Mouse (Mus musculus) CH12.LX (cell line): ENCODE measurements around the gene Tmem53. TPM values are rescaled to one million over a fixed set of nuclear protein-coding genes. Genes with fewer than 3 reads are reported as not detected.

Experiments used
- DNase-seq: peaks from one replicate; pipeline ENCODE4 v3.0.0-alpha.2; 2013; ENCODE audit errors: extremely low read depth
- H3K27ac ChIP-seq: 2 replicates; pipeline ENCODE4 v1.5.1; 2012; ENCODE audit warnings: low read depth, mild to moderate bottlenecking, control low read depth, moderate library complexity; ENCODE audit not compliant: insufficient read depth
- H3K27me3 ChIP-seq: replicated peaks from 2 replicates; pipeline ENCODE3; 2012; ENCODE audit warnings: inconsistent platforms
- H3K36me3 ChIP-seq, 2 experiments: replicated peaks in 1 of 2; 2 replicates each; pipeline versions ENCODE3 to v1.6.1; 2012; ENCODE audit warnings: inconsistent platforms in 1 of 2, low read length in 1 of 2, mild to moderate bottlenecking in 1 of 2, mixed read lengths in 1 of 2, moderate library complexity in 1 of 2; ENCODE audit not compliant: control insufficient read depth in 1 of 2, insufficient read depth in 1 of 2
- H3K4me1 ChIP-seq, 2 experiments: 2 replicates each; pipeline ENCODE4 v1.6.1; 2012; ENCODE audit warnings: inconsistent platforms in 1 of 2, moderate library complexity in 1 of 2; ENCODE audit not compliant: insufficient read depth in 2 of 2, control insufficient read depth in 1 of 2
- H3K4me2 ChIP-seq: 2 replicates; pipeline ENCODE4 v1.6.1; 2012; ENCODE audit warnings: low read depth, mild to moderate bottlenecking, control low read depth; ENCODE audit not compliant: poor library complexity, insufficient read depth, severe bottlenecking
- H3K4me3 ChIP-seq, 3 experiments: fragments of 150-350 bp in 1 of 3; sonication (generic) in 1 of 3; replicated peaks in 1 of 3; 2 replicates each; pipeline versions ENCODE3 to v1.5.1; 2011 to 2012; ENCODE audit warnings: low read depth in 2 of 3, low read length in 2 of 3, mild to moderate bottlenecking in 2 of 3, moderate library complexity in 2 of 3, control low read depth in 1 of 3, improper control_type of control experiment in 1 of 3, inconsistent platforms in 1 of 3, mixed read lengths in 1 of 3; ENCODE audit not compliant: poor library complexity in 1 of 3
- H3K79me2 ChIP-seq: replicated peaks from 2 replicates; pipeline ENCODE4 v1.6.1; 2012; ENCODE audit warnings: mild to moderate bottlenecking, moderate library complexity; ENCODE audit not compliant: control insufficient read depth, poor library complexity, insufficient read depth, severe bottlenecking; ENCODE audit errors: extremely low read depth
- H3K9ac ChIP-seq: 2 replicates; pipeline ENCODE4 v1.6.1; 2012; ENCODE audit warnings: low read depth, mild to moderate bottlenecking, control low read depth, moderate library complexity; ENCODE audit not compliant: insufficient read depth
- H3K9me3 ChIP-seq: replicated peaks from 2 replicates; pipeline ENCODE3; 2012; ENCODE audit warnings: low read length, inconsistent platforms, mixed read lengths
- E2F4 ChIP-seq: IDR thresholded peaks from 2 replicates; pipeline ENCODE4 v1.6.1; 2011; ENCODE audit warnings: low read depth, low read length, improper control_type of control experiment; ENCODE audit not compliant: insufficient replicate concordance
- EP300 ChIP-seq: IDR thresholded peaks from 2 replicates; pipeline ENCODE4 v1.6.1; 2011; ENCODE audit warnings: low read length, improper control_type of control experiment
- ETS1 ChIP-seq: conservative IDR thresholded peaks from 2 replicates; pipeline ENCODE4 v1.6.1; 2012; ENCODE audit warnings: low read depth, mild to moderate bottlenecking, inconsistent platforms, low read length, improper control_type of control experiment, moderate library complexity
- HCFC1 ChIP-seq: IDR thresholded peaks from 2 replicates; pipeline ENCODE4 v1.6.1; 2012; ENCODE audit warnings: low read depth, mild to moderate bottlenecking, inconsistent platforms, low read length, improper control_type of control experiment
- JUN ChIP-seq: IDR thresholded peaks from 2 replicates; pipeline ENCODE4 v1.6.1; 2011; ENCODE audit warnings: low read depth, mild to moderate bottlenecking, low read length, improper control_type of control experiment, moderate library complexity; ENCODE audit not compliant: insufficient read depth
- JUND ChIP-seq: conservative IDR thresholded peaks from 2 replicates; pipeline ENCODE4 v1.6.1; 2011; ENCODE audit warnings: low read depth, low read length, improper control_type of control experiment
- KAT2A ChIP-seq: IDR thresholded peaks from 2 replicates; pipeline ENCODE4 v1.6.1; 2012; ENCODE audit warnings: low read length, improper control_type of control experiment, inconsistent platforms; ENCODE audit not compliant: insufficient replicate concordance
- MAFK ChIP-seq: IDR thresholded peaks from 2 replicates; pipeline ENCODE4 v1.6.1; 2011; ENCODE audit warnings: low read length, improper control_type of control experiment; ENCODE audit not compliant: insufficient replicate concordance
- MAX ChIP-seq: IDR thresholded peaks from 2 replicates; pipeline ENCODE4 v1.6.1; 2011; ENCODE audit warnings: low read length, improper control_type of control experiment
- MAZ ChIP-seq: IDR thresholded peaks from 2 replicates; pipeline ENCODE4 v1.6.1; 2012; ENCODE audit warnings: low read depth, mild to moderate bottlenecking, inconsistent platforms, low read length, improper control_type of control experiment, moderate library complexity
- MEF2A ChIP-seq: IDR thresholded peaks from 2 replicates; pipeline ENCODE4 v1.6.1; 2014; ENCODE audit warnings: low read depth, mild to moderate bottlenecking, inconsistent platforms, low read length, improper control_type of control experiment, borderline replicate concordance
- MXI1 ChIP-seq: IDR thresholded peaks from 2 replicates; pipeline ENCODE4 v1.6.1; 2011; ENCODE audit warnings: mild to moderate bottlenecking, low read depth, low read length, improper control_type of control experiment
- MYC ChIP-seq: IDR thresholded peaks from 2 replicates; pipeline ENCODE4 v1.6.1; 2011; ENCODE audit warnings: low read depth, mild to moderate bottlenecking, improper control_type of control experiment, low read length
- PAX5 ChIP-seq: IDR thresholded peaks from 2 replicates; pipeline ENCODE4 v1.6.1; 2012; ENCODE audit warnings: low read length, inconsistent platforms, mixed read lengths
- SMC3 ChIP-seq: IDR thresholded peaks from 2 replicates; pipeline ENCODE4 v1.6.1; 2011; ENCODE audit warnings: low read depth, low read length, improper control_type of control experiment
- TBP ChIP-seq: conservative IDR thresholded peaks from 2 replicates; pipeline ENCODE4 v1.6.1; 2011; ENCODE audit warnings: low read depth, low read length, improper control_type of control experiment
- UBTF ChIP-seq: IDR thresholded peaks from 2 replicates; pipeline ENCODE4 v1.6.1; 2012; ENCODE audit warnings: low read depth, mild to moderate bottlenecking, inconsistent platforms, low read length, improper control_type of control experiment, moderate library complexity
- USF1 ChIP-seq: IDR thresholded peaks from 2 replicates; pipeline ENCODE4 v1.6.1; 2014; ENCODE audit warnings: low read depth, mild to moderate bottlenecking, inconsistent platforms, low read length, improper control_type of control experiment
- USF2 ChIP-seq: conservative IDR thresholded peaks from 2 replicates; pipeline ENCODE4 v1.6.1; 2011; ENCODE audit warnings: low read depth, low read length, improper control_type of control experiment
- ZC3H11A ChIP-seq: IDR thresholded peaks from 2 replicates; pipeline ENCODE4 v1.6.1; 2012; ENCODE audit warnings: low read depth, mild to moderate bottlenecking, inconsistent platforms, low read length, improper control_type of control experiment
- ZNF384 ChIP-seq: IDR thresholded peaks from 2 replicates; pipeline ENCODE4 v1.6.1; 2012; ENCODE audit warnings: low read depth, low read length, improper control_type of control experiment, inconsistent platforms
- dilution Hi-C: fragments of 300-500 bp; cut with MboI; formaldehyde crosslinking; loops from 2 replicates; pipeline ENCODE4 v1.14.3; 2020; ENCODE audit warnings: low sequenced_read_pairs; ENCODE audit not compliant: extremely low pct_unique_long_range_greater_than_20kb, extremely low pct_ligation_motif_present
- in situ Hi-C: fragments of 300-500 bp; cut with MboI; formaldehyde crosslinking; loops from 3 replicates; pipeline ENCODE4 v1.14.3; 2019; ENCODE audit warnings: low sequenced_read_pairs, low pct_ligation_motif_present, low pct_unique_long_range_greater_than_20kb, mixed read lengths
- polyA plus RNA-seq: library from polyadenylated mRNA; unstranded; fragments of >175 nt; gene quantifications from 2 replicates; pipeline ENCODE4 v1.2.1, GENCODE M21; 2012; ENCODE audit warnings: low read depth; ENCODE audit not compliant: insufficient read length
- total RNA-seq, 2 experiments: library from RNA; depleted of rRNA; stranded (reverse); fragments of 300-350 nt in 1 of 2; fragments of >200 nt in 1 of 2; gene quantifications; 2 replicates each; pipeline ENCODE4 v1.2.3; 2012 to 2014

Tmem53 gene
- total and polyA plus RNA-seq, 3 experiments = 1.1 to 1.4 (median 1.2) TPM

DNA sequence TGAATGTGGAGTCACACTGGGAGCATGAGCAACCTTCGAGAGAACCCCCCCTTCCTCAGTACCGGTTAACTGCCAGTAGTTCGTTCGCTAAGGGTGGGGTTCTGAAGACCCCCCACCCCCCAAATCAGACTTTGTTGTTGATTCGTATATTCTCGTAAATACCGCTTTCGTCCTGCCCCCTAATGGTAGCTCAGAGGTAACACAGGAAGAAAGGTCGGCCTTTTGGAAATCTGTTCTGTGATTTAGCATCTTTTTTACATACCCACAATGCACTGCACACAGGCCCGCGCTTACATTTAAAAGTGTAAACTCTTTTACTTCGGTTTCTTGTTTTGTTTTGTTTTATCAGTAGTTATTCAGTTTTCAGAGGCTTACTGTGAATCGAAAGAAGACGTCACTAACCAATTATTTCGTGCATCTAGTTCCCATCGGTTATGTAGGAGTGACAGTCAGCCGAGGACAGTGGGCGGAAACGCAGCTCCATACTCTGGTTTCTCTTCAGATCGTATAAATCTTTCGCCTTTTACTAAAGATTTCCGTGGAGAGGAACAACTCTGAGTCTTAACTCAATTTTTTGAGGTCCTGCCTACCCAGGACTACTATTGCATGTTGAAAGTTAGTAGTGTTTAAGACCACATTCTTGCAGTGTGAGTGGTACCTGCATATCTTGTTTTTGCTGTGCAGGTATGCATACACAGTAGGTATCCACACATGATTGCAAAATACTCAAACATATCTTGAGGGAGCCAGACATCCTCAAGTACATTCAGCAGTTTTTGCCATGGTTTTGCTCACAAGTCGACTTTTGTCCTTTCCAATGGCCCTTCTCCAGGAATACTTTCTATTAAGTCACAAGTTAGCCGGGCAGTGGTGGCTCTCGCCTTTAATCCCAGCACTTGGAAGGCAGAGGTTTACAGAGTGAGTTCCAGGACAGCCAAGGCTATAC lies 49.4 kb upstream of the Tmem53 start (continued):
- TF ChIP-seq USF1 = no peak
- TF ChIP-seq ZC3H11A = no peak; the same call in 1 of the 2 replicates
- 0 out of 2 replicates have a peak, but pooled peaks have one; percentile 23 for TF ChIP-seq MXI1
- no peak for TF ChIP-seq UBTF
- TF ChIP-seq MYC = peak; percentile 43; the same call in 1 of the 2 replicates
- peak; percentile 37; the same call in 1 of the 2 replicates for TF ChIP-seq MAX
- peak; percentile 26 for TF ChIP-seq SMC3
- TF ChIP-seq USF2 = no peak; the same call in 1 of the 2 replicates
- no peak for TF ChIP-seq KAT2A
- peak; percentile 97 for TF ChIP-seq ETS1
- TF ChIP-seq MEF2A = peak; percentile 73; the same call in 1 of the 2 replicates

- TF ChIP-seq MYC = no peak
- TF ChIP-seq PAX5 = no peak
- TF ChIP-seq E2F4 = no peak
- no peak for TF ChIP-seq HCFC1
- no peak for TF ChIP-seq ZC3H11A
- no peak for TF ChIP-seq MAZ
- no peak for TF ChIP-seq JUND
- no peak for TF ChIP-seq TBP
- TF ChIP-seq EP300 = no peak
- TF ChIP-seq ZNF384 = no peak
- no peak for TF ChIP-seq SMC3
- TF ChIP-seq JUN = no peak
- TF ChIP-seq MAFK = no peak
- H3K9me3 ChIP-seq = no peaks in the 10 kb centered on the region
- peak overlapping the region; percentile 40; the same call in 1 of the 2 replicates for H3K4me2 ChIP-seq
- H3K9ac ChIP-seq = no peak overlapping the region
- peaks cover 0 to 30% of the 10 kb centered on the region in 2 experiments for H3K36me3 ChIP-seq
- peaks cover 0 to 8% of the 10 kb centered on the region in 2 experiments; a peak in 2 of 4 replicates for H3K4me1 ChIP-seq
- no peak overlapping the region for H3K4me3 ChIP-seq
- no peak overlapping the region for H3K27ac ChIP-seq
- dilution Hi-C loops = no loop called here
- in situ Hi-C loops = no loop called here
- no peaks in the 10 kb centered on the region for H3K27me3 ChIP-seq
- DNase-seq = no peak
- H3K79me2 ChIP-seq = 0 out of 2 replicates have a peak, but pooled peaks cover 3% of the 10 kb centered on the region
Observed at GRCm38 (mm10) chr4:117202992-117203354, 48.8 kb upstream of the Tmem53 start.
